Mouse (Mus musculus) spleen, postnatal 10 days (tissue): ENCODE results near the gene Tom1l2.

Experiments used
- DNase-seq, 2 experiments: peaks; one replicate each; pipeline ENCODE4 v3.0.0; 2021 to 2022; ENCODE audit warnings: low spot score in 2 of 2

Tom1l2 gene

GRCm38 (mm10) chr11:60264651-60265050 lies 88.1 kb downstream of the Tom1l2 start:
- no peak for DNase-seq

- DNase-seq: no peak
These were observed 90.3 kb downstream of the Tom1l2 start for GRCm38 (mm10) chr11:60262396-60262795.

GRCm38 (mm10) chr11:60260743-60261142 lies 92.0 kb downstream of the Tom1l2 start:
- no peak for DNase-seq

GRCm38 (mm10) chr11:60257696-60258095 lies 95.0 kb downstream of the Tom1l2 start:
- no peak for DNase-seq

GRCm38 (mm10) chr11:60256713-60257112 lies 96.0 kb downstream of the Tom1l2 start:
- no peak for DNase-seq

GRCm38 (mm10) chr11:60256176-60256681 lies 96.5 kb downstream of the Tom1l2 start:
- no peak for DNase-seq

- no peak for DNase-seq
These were observed 97.1 kb downstream of the Tom1l2 start for GRCm38 (mm10) chr11:60255639-60256038.

- DNase-seq: no peak
These were observed 97.5 kb downstream of the Tom1l2 start for GRCm38 (mm10) chr11:60255181-60255580.

- DNase-seq: no peak
These were observed 98.4 kb downstream of the Tom1l2 start for GRCm38 (mm10) chr11:60254308-60254707.

GRCm38 (mm10) chr11:60253546-60253945 lies 99.2 kb downstream of the Tom1l2 start:
- DNase-seq: no peak

GRCm38 (mm10) chr11:60250971-60251643 lies 101.6 kb downstream of the Tom1l2 start:
- peak; percentile 32 to 70 for DNase-seq

GRCm38 (mm10) chr11:60249885-60250284 lies 102.8 kb downstream of the Tom1l2 start:
- DNase-seq: no peak

- DNase-seq: no peak
These were observed 103.9 kb downstream of the Tom1l2 start for GRCm38 (mm10) chr11:60248596-60249404.

GRCm38 (mm10) chr11:60247753-60248550 lies 104.8 kb downstream of the Tom1l2 start:
- no peak for DNase-seq

- no peak for DNase-seq
These were observed 106.6 kb downstream of the Tom1l2 start for GRCm38 (mm10) chr11:60246077-60246476.

- no peak for DNase-seq
These were observed 108.1 kb downstream of the Tom1l2 start for GRCm38 (mm10) chr11:60244503-60245143.

GRCm38 (mm10) chr11:60240509-60240908 lies 112.2 kb downstream of the Tom1l2 start:
- DNase-seq: no peak

GRCm38 (mm10) chr11:60235351-60235750 lies 117.4 kb downstream of the Tom1l2 start:
- DNase-seq: no peak

- no peak for DNase-seq
These were observed 119.5 kb downstream of the Tom1l2 start for GRCm38 (mm10) chr11:60233235-60233634.

- no peak for DNase-seq
These were observed 120.2 kb downstream of the Tom1l2 start for GRCm38 (mm10) chr11:60232441-60233058.

- DNase-seq: no peak
These were observed 120.8 kb downstream of the Tom1l2 start for GRCm38 (mm10) chr11:60231951-60232350.
